Mouse (Mus musculus) adrenal gland, postnatal 14 days (tissue): ENCODE data around the gene Ten1. TPM values are rescaled to one million over a fixed set of nuclear protein-coding genes. Genes with fewer than 3 reads are reported as not detected.

Experiments
- DNase-seq: peaks from one replicate; pipeline ENCODE4 v3.0.0; 2021; ENCODE audit warnings: mixed read lengths
- long read RNA-seq, 2 experiments: library from polyadenylated mRNA; stranded (forward); transcript quantifications; one replicate each; pipeline ENCODE4 v2.0.0; 2021
- total RNA-seq: library from RNA; stranded (reverse); gene quantifications from 2 replicates; pipeline ENCODE4 v1.2.3, GENCODE M21; 2021

Gene Ten1
- total RNA-seq: 16.7 and 20.0 TPM in 2 replicates
- long read RNA-seq, experiment 1, transcript Ten1-201 (4 exons, 902 nt): major isoform, 21 of 27 reads
- long read RNA-seq, experiment 1, partial matches to known transcripts: 0 of 27 reads
- long read RNA-seq, experiment 1, other reads (novel, unspliced or antisense): 5 of 27 reads
- long read RNA-seq, experiment 2, transcript Ten1-201 (4 exons, 902 nt): major isoform, 13 of 15 reads
- long read RNA-seq, experiment 2, partial matches to known transcripts: 1 of 15 reads
- long read RNA-seq, experiment 2, other reads (novel, unspliced or antisense): 1 of 15 reads

- DNase-seq: peak; percentile 99
Measured at GRCm38 (mm10) chr11:116198639-116199531, at the start of gene Ten1, which contains the start of gene Acox1. Ten1 (plus strand) TSS chr11:116198855. Acox1 (minus strand) TSS chr11:116199045.

- no peak for DNase-seq
Measured at GRCm38 (mm10) chr11:116149341-116149740, 49.3 kb upstream of the Ten1 start.

- DNase-seq: no peak
Measured at GRCm38 (mm10) chr11:116150960-116151359, 47.7 kb upstream of the Ten1 start.

GRCm38 (mm10) chr11:116161312-116161711, 37.3 kb upstream of the Ten1 start:
- DNase-seq: no peak

GRCm38 (mm10) chr11:116162146-116162545, 36.5 kb upstream of the Ten1 start:
- no peak for DNase-seq

GRCm38 (mm10) chr11:116163002-116163401, 35.7 kb upstream of the Ten1 start:
- DNase-seq: no peak

GRCm38 (mm10) chr11:116167232-116167631, 31.4 kb upstream of the Ten1 start:
- DNase-seq: no peak

GRCm38 (mm10) chr11:116167884-116168439, 30.7 kb upstream of the Ten1 start, which contains the start of gene Fbf1:
Fbf1 (minus strand) TSS chr11:116168166.
- peak; percentile 97 for DNase-seq

GRCm38 (mm10) chr11:116169214-116169613, 29.4 kb upstream of the Ten1 start:
- no peak for DNase-seq

- no peak for DNase-seq
Measured at GRCm38 (mm10) chr11:116170003-116170800, 28.5 kb upstream of the Ten1 start.

- no peak for DNase-seq
Measured at GRCm38 (mm10) chr11:116171959-116172358, 26.7 kb upstream of the Ten1 start.

- peak; percentile 82 for DNase-seq
Measured at GRCm38 (mm10) chr11:116174775-116175448, 23.7 kb upstream of the Ten1 start.

GRCm38 (mm10) chr11:116176010-116176409, 22.6 kb upstream of the Ten1 start:
- DNase-seq: peak; percentile 55

- DNase-seq: peak; percentile 45
Measured at GRCm38 (mm10) chr11:116178411-116179121, 20.1 kb upstream of the Ten1 start.

- DNase-seq: no peak
Measured at GRCm38 (mm10) chr11:116185836-116186235, 12.8 kb upstream of the Ten1 start.

GRCm38 (mm10) chr11:116186360-116186759, 12.3 kb upstream of the Ten1 start:
- no peak for DNase-seq

- DNase-seq: no peak
Measured at GRCm38 (mm10) chr11:116187226-116187930, 11.3 kb upstream of the Ten1 start.

GRCm38 (mm10) chr11:116194619-116195018, 4.0 kb upstream of the Ten1 start:
- no peak for DNase-seq

GRCm38 (mm10) chr11:116195252-116195651, 3.4 kb upstream of the Ten1 start:
- no peak for DNase-seq

- DNase-seq: no peak
Measured at GRCm38 (mm10) chr11:116196336-116196735, 2.3 kb upstream of the Ten1 start.
